Mouse (Mus musculus) brain, embryonic 14.5 days (tissue): ENCODE results near the gene Sult3a1.

Experiments
- CTCF ChIP-seq: fragments of 200-500 bp; IDR thresholded peaks from 2 replicates; pipeline ENCODE4 v1.5.1; 2012; ENCODE audit warnings: inconsistent platforms, mild to moderate bottlenecking, moderate library complexity, borderline replicate concordance; ENCODE audit not compliant: insufficient read depth, insufficient read length; ENCODE audit errors: extremely low read depth
- POLR2A ChIP-seq: fragments of 200-500 bp; IDR thresholded peaks from 2 replicates; pipeline ENCODE4 v1.6.1; 2012; ENCODE audit warnings: mild to moderate bottlenecking, inconsistent platforms, borderline replicate concordance; ENCODE audit not compliant: poor library complexity, insufficient read depth, insufficient read length, severe bottlenecking; ENCODE audit errors: extremely low read depth

- TF ChIP-seq CTCF (no peak), POLR2A (no peak)
Measured at GRCm38 (mm10) chr10:33905489-33905888, 48.0 kb downstream of the Sult3a1 start.
